Comparison of ENCODE assay signal across 21 mouse cellular contexts in genomic region chr14:32410084-32410483, GRCm38 (mm10). TPM values are rescaled to one million over a fixed set of nuclear protein-coding genes. Genes with fewer than 3 reads are reported as not detected.
"Had no signal": no experiment of that assay in that cellular context is flagged by ENCODE, and none has a peak within 500 bp of the region (broad histone marks: within the 10 kb centered on the region; RNA-seq: fewer than 3 reads in every experiment).

No protein-coding gene starts in this region.

- H3K27me3 ChIP-seq: liver, embryonic 15.5 days; lung, embryonic 15.5 days; midbrain, embryonic 13.5 days; midbrain, embryonic 15.5 days; stomach, embryonic 15.5 days had no signal

- H3K9ac ChIP-seq: liver, embryonic 15.5 days; liver, postnatal 0 days; lung, embryonic 15.5 days; midbrain, embryonic 13.5 days; midbrain, embryonic 15.5 days; stomach, embryonic 15.5 days had no signal

- H3K36me3 ChIP-seq: liver, embryonic 15.5 days; lung, embryonic 15.5 days; midbrain, embryonic 13.5 days; midbrain, embryonic 15.5 days; stomach, embryonic 15.5 days had no signal

- H3K4me3 ChIP-seq: liver, embryonic 15.5 days; lung, embryonic 15.5 days; megakaryocyte, embryonic 14.5 days; midbrain, embryonic 13.5 days; midbrain, embryonic 15.5 days; stomach, embryonic 15.5 days had no signal

- DNase-seq: lung, adult 2 months; lung, postnatal 14 days; lung, postnatal 36 days; right cerebral cortex, postnatal 14 days; thymus, adult 2 months; thymus, postnatal 25 days; thymus, postnatal 4 days had no signal

- H3K9me3 ChIP-seq: liver, embryonic 15.5 days; lung, embryonic 15.5 days; megakaryocyte, embryonic 14.5 days; midbrain, embryonic 13.5 days; midbrain, embryonic 15.5 days; stomach, embryonic 15.5 days had no signal

- ATAC-seq: liver, postnatal 0 days; lung, postnatal 0 days; midbrain, embryonic 13.5 days; midbrain, embryonic 15.5 days had no signal

- H3K4me2 ChIP-seq: liver, embryonic 15.5 days; lung, embryonic 15.5 days; midbrain, embryonic 11.5 days; midbrain, embryonic 13.5 days; midbrain, embryonic 15.5 days; stomach, embryonic 15.5 days had no signal

- H3K4me1 ChIP-seq: liver, embryonic 15.5 days; lung, embryonic 15.5 days; megakaryocyte, embryonic 14.5 days; midbrain, embryonic 13.5 days; midbrain, embryonic 15.5 days; stomach, embryonic 15.5 days had no signal

- H3K27ac ChIP-seq: liver, embryonic 15.5 days; lung, embryonic 15.5 days; macrophage; midbrain, embryonic 13.5 days; midbrain, embryonic 15.5 days; stomach, embryonic 15.5 days; stomach, postnatal 0 days had no signal

RNA-seq across cellular contexts. Expression of gene 1700024G13Rik, which starts 21.9 kb away (rescaled TPM):
- polyA plus RNA-seq: liver, embryonic 15.5 days; liver, postnatal 0 days; macrophage; midbrain, embryonic 11.5 days; neural tube, embryonic 11.5 days; spleen, adult 2 months; stomach, postnatal 0 days; thymus, adult 2 months; urinary bladder, adult 2 months had no signal

RNA-seq across cellular contexts. Expression of gene Slc18a3, which starts 54.6 kb away (rescaled TPM):
- polyA plus RNA-seq: liver, embryonic 15.5 days; liver, postnatal 0 days; lung, postnatal 0 days; macrophage; spleen, adult 2 months had no signal

RNA-seq across cellular contexts. Expression of gene Chat, which starts 55.7 kb away (rescaled TPM):
- polyA plus RNA-seq: liver, embryonic 15.5 days; liver, postnatal 0 days; lung, adult 2 months; lung, postnatal 0 days; macrophage; spleen, adult 2 months had no signal
